Mouse (Mus musculus) hindbrain, embryonic 16.5 days (tissue): ENCODE data around the gene Gpr88. TPM values are rescaled to one million over a fixed set of nuclear protein-coding genes. Genes with fewer than 3 reads are reported as not detected.

ENCODE experiments used
- polyA plus RNA-seq: library from polyadenylated mRNA; unstranded; fragments of >200 nt; fragmentation: Nextera tagmentation; extraction: Ambion mirVana; gene quantifications from 2 replicates; pipeline ENCODE4 v1.2.1, GENCODE M21; 2015

The Gpr88 gene
- polyA plus RNA-seq, 1 experiment from 2014 or later = 6.9 TPM

Other genes starting within 250 kb of the Gpr88 start
- gene Slc30a7, start 246.1 kb downstream of the Gpr88 start, polyA plus RNA-seq = 15.2 and 16.0 TPM in 2 replicates
- 38.7 and 43.2 TPM in 2 replicates for gene Extl2, start 246.0 kb downstream of the Gpr88 start, polyA plus RNA-seq
- 38.7 and 42.0 TPM in 2 replicates for gene Vcam1, start 123.8 kb downstream of the Gpr88 start, polyA plus RNA-seq
- 2.9 and 4.3 TPM in 2 replicates for gene Cdc14a, start 170.5 kb upstream of the Gpr88 start, polyA plus RNA-seq